Mouse (Mus musculus): Measurements from ENCODE around the gene Acmsd.
"Not testable (repeated sequence)": the region's sequence is repeated elsewhere in the genome, so short reads cannot be mapped to it uniquely, and the experiment has no call there.

Gene Acmsd

DNA sequence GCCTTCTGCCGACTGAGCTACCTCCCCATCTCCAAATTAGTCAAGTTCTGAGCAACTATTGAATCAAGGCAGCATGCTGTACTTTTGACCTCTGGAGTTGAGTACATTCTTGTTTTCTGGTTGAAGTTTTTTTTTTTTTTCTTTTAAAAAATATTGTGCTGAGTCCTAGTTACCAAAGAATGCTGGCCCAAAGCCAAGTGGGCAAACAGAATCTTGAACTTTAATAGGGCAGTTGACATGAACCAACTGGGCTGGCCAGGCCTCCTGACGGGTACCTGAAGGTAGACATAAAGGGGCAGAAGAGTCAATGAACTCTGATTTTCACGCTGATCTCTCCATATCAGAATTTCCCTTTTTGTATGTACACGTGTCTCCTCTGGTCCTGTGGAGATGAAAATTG is at the start of gene Acmsd:
Gene Acmsd (plus strand): TSS at position 318 of the 400 bp plus-strand sequence.
- in situ Hi-C loops (cut with MboI), result no loop called here

- in situ Hi-C loops (cut with MboI), result no loop called here
Measured at GRCm38 (mm10) chr1:127679498-127680133, 49.6 kb upstream of the Acmsd start, which contains the start of gene Tmem163. Tmem163 (minus strand) TSS chr1:127679548.

- in situ Hi-C loops (cut with MboI), result no loop called here
Measured at GRCm38 (mm10) chr1:127696533-127696932, 32.7 kb upstream of the Acmsd start.

DNA sequence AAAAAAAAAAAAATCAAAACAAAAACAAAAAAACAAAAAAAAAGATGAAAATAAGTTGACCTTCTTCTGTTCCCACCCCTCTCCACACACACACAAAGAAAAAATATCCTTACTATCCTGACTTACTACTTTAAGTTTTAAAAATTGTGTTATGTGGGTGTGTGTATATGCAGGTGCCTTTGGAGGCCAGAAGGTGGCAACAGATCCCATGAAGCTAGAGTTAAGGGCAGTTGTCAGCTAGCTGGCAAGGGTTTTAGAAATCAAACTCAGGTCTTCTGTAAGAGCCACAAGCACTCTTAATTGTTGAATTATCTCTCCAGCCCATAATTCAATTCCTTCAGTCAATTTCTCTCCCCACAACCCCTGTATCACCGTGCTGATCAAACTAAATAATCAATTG is 27.0 kb upstream of the Acmsd start:
- in situ Hi-C loops (cut with MboI), result no loop called here

GRCm38 (mm10) chr1:127706269-127706668 is 22.9 kb upstream of the Acmsd start:
- in situ Hi-C loops (cut with MboI), result no loop called here

GRCm38 (mm10) chr1:127716441-127716840 is 12.8 kb upstream of the Acmsd start:
- in situ Hi-C loops (cut with MboI), result no loop called here

DNA sequence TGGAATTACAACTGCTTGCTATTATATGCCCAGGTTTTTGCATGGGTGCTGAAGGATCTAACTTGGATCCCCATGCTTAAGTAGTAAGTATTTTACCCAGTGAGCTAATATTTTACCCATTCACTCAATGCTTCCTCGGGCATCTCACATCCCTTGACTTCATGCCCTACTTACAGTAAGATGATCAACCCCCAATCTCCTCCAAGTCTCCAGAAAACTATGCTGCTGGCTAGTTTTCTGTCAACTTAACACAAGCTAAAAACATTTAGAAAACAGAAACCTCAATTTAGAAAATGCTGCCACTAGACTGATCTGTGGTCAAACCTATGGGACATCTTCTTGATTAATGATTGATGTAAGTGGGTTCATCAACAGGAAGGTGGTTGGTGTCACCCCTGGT is 10.9 kb upstream of the Acmsd start:
- in situ Hi-C loops (cut with MboI), result no loop called here

DNA sequence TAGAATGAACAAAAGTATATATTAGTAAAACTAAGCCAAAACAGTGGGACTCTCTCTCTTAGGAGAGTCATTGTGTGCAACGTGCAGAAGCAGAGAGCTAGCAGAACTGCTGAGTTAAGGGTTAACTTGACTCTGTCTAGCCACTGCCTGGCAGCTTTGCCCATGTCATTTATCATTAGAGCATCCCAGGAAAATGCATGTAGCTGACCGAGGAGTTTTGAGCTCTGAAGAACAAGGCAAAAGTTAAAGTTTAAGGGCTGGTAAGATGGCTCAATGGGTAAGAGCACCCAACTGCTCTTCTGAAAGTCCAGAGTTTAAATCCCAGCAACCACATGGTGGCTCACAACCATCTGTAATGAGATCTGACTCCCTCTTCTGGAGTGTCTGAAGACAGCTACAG is 5.6 kb upstream of the Acmsd start:
- in situ Hi-C loops (cut with MboI), result no loop called here

- in situ Hi-C loops (cut with MboI), result no loop called here
Measured at GRCm38 (mm10) chr1:127731086-127731485, 1.9 kb downstream of the Acmsd start.

- in situ Hi-C loops (cut with MboI), result no loop called here
Measured at GRCm38 (mm10) chr1:127732435-127732834, 3.2 kb downstream of the Acmsd start.

- in situ Hi-C loops (cut with MboI), result no loop called here
Measured at GRCm38 (mm10) chr1:127732841-127733240, 3.6 kb downstream of the Acmsd start.

DNA sequence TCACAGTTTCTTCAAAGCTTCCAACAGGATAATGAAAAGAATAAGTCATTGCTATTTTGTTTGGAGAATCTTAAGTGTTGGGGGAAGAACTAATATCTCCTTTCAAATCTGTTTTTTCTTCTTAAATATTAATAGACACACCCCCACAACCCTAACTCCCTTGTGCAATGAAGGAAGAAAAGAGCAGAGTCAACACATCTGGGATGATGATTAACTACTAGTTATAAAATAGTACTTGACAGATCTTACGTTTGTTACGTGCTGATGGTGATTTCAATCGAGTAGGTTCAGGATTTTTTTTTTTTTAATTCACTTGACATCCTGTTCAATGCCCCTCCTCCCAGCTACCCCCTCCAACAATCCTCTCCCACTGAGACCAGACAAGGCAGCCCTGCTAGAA is 6.1 kb downstream of the Acmsd start:
- in situ Hi-C loops (cut with MboI), result no loop called here

DNA sequence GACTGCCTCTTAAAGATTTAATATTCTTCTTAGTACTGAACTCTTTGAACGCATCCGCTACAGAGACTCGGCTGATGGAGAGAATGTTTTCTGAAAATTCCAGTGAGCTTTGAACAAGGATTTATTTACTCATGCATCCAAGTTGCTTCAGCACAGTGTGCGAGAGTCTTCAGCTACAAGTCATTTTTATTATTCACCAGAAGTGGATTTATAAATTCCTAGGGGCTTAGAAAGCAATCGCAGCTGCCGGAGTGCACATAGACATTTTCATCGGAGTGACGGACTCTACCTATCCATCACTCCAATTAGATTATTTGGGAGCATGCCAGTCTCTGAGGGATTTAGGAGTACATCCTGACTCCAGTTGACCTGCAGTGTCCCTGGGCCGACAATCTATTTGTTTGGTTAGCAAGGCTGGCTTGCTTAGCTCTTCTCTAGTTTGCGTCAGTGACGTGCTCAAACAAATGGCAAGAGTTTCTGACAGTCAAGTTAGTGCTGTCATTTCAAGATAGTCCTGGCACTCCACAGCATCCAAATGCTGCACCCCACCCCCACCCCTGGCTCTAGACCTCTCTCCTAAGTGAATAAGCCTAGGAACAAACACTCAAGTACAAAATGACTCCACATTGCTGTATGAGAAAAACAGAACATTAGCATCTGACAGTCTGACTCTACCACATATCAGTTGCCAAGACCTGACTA is 21.3 kb downstream of the Acmsd start:
- in situ Hi-C loops (cut with MboI), result no loop called here

GRCm38 (mm10) chr1:127755806-127756205 is 26.6 kb downstream of the Acmsd start:
- in situ Hi-C loops (cut with MboI), result no loop called here

DNA sequence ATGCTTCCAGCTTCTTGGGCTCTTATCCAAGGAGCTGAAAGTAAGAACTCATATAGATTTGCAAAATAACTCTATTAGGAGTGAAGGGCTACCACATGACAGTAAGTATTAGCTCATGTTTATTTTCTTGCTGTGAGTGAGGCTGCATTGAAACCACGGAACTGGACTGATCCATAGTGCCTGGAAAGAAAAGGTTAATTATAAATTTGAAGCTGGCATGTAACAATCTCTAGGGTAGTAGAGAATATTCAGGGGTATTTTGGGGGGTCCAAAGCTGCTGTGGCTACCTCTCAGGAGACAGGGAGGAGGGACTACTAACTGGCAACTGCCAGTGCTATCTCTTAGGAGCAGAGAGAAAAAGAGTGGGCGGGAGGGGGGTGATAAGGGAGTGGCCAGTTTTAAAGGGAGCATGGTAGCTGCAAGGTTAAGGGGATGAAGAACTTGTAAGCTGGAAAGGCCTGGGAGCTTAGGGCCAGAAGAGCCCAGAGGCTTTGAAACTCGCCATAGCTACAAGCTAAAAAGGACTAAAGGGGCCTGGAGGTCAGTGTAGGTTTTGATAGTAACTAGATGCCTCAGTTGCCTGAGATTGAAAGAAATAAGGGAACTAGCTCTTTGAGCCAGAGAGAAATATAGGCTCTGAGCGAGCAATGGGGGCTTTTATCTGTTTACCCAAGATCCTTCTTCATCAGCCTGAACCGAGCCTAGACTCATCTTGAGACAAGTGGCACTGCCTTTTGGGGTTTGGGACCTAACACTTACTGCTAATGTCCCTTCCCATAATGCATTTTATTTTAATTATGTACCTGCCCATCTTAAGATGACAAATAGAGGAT is 27.3 kb downstream of the Acmsd start:
- in situ Hi-C loops (cut with MboI), result no loop called here

- in situ Hi-C loops (cut with MboI), result not testable (repeated sequence)
Measured at GRCm38 (mm10) chr1:127757164-127757545, 27.9 kb downstream of the Acmsd start.

- in situ Hi-C loops (cut with MboI), result loop anchor here (10.0 kb wide), 1 partner anchor 261 kb away; no protein-coding TSS in a partner anchor
Measured at GRCm38 (mm10) chr1:127765468-127765867, 36.3 kb downstream of the Acmsd start.

DNA sequence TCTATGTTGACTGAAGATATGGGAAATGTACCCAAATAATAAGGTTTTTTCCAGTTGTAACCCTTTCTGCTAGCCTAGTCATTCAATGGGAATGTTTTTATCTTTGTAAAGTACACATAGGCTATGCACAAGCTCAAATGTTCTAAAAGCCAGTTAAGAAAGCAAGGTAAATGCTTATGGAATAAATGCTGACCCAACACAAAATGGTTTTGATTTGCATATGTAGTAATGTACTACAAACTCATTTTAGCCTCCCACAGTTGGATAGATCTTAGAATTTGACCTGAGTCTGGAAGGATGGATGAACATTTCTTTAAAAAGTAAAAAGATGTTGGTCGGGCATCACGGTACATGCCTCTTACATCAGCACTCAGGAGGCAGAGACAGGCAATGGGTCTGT is 37.5 kb downstream of the Acmsd start:
- in situ Hi-C loops (cut with MboI), result loop anchor here (10.0 kb wide), 1 partner anchor 262 kb away; no protein-coding TSS in a partner anchor

GRCm38 (mm10) chr1:127773198-127773802 is 44.1 kb downstream of the Acmsd start:
- in situ Hi-C loops (cut with MboI), result no loop called here

DNA sequence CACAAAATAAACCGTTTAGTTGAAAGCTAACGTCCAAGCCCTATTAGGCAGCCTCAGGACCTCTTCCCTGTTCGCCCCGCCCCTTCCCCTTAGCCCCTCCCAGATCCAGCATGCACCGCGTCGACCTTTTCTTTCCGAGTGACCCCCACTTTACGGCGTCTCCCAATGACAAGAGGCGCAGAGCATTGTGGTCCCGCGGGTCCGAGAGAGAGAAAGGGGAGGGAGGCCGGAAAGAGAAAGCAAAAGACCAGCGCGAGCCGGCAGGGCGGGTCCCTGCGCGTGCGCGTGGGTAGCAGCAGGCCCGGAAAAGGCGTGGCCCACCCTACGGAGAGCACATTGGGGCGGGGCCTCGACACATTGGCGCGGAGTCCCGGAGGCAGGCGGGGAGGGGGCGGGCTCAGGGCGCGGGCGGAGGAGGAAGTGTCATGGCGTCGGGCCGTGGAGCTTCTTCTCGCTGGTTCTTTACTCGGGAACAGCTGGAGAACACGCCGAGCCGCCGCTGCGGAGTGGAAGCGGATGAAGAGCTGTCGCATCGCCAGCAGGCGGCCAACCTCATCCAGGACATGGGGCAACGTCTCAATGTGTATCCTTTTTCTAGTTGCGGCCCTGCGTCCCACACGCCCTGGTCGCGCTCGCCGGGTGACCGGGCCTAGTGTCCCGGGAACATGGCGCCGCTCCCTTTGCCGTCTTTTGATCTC is 44.7 kb downstream of the Acmsd start, which contains the start of gene Ccnt2:
Gene Ccnt2 (plus strand): TSS at position 362 of the 698 bp plus-strand sequence.
- in situ Hi-C loops (cut with MboI), result no loop called here

- in situ Hi-C loops (cut with MboI), result no loop called here
Measured at GRCm38 (mm10) chr1:127774501-127774880, 45.3 kb downstream of the Acmsd start.

All from mature B cell (primary cell).